Mouse (Mus musculus) olfactory bulb, adult 2 months (tissue): ENCODE data around the gene Il23r.

Source experiments
- CTCF ChIP-seq: fragments of 200-500 bp; IDR thresholded peaks from 2 replicates; pipeline ENCODE4 v1.5.1; 2012; ENCODE audit warnings: low read depth, mild to moderate bottlenecking, low read length, moderate library complexity; ENCODE audit not compliant: insufficient read depth
- POLR2A ChIP-seq: fragments of 200-500 bp; IDR thresholded peaks from 2 replicates; pipeline ENCODE4 v1.6.1; 2012; ENCODE audit warnings: mild to moderate bottlenecking, low read depth, low read length, moderate library complexity; ENCODE audit not compliant: insufficient read depth

DNA sequence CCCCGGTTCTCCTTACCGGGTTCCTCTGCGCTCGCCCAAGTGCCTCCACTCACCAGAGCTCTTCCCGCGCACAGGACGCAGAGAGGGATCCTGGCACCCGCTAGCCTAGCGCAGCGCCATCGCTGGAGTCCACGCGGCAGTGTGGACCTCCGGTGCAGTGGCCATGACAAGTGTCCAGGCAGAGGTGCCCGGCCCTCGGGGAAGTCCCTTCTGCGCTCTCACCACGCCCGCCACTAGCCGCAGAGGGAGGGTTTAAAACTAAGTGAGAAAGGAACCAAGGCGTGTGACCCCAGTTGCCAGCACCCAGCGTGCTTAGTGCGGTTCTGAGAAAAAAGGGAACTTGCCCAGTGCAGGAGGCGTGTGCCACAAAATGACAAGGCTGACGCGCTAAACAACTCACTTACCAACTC, 115.7 kb downstream of the Il23r start, which contains the start of gene Il12rb2:
- TF ChIP-seq CTCF = no peak
- no peak for TF ChIP-seq POLR2A
